Mouse (Mus musculus): ENCODE measurements around the gene Slc41a2. TPM values are rescaled to one million over a fixed set of nuclear protein-coding genes. Genes with fewer than 3 reads are reported as not detected.
"Not testable (repeated sequence)": the region's sequence is repeated elsewhere in the genome, so short reads cannot be mapped to it uniquely, and the experiment has no call there.

Slc41a2 gene
- 10 to 100 TPM; 25.4 to 26.8 TPM for total RNA-seq (2021)
- long read RNA-seq, experiment 1, full-length matches to known transcripts: 2 of 13 reads
- long read RNA-seq, experiment 1, partial matches to known transcripts: 4 of 13 reads
- long read RNA-seq, experiment 1, other reads (novel, unspliced or antisense): 7 of 13 reads
- long read RNA-seq, experiment 2, full-length matches to known transcripts: 1 of 8 reads
- long read RNA-seq, experiment 2, partial matches to known transcripts: 0 of 8 reads
- long read RNA-seq, experiment 2, other reads (novel, unspliced or antisense): 7 of 8 reads

DNA sequence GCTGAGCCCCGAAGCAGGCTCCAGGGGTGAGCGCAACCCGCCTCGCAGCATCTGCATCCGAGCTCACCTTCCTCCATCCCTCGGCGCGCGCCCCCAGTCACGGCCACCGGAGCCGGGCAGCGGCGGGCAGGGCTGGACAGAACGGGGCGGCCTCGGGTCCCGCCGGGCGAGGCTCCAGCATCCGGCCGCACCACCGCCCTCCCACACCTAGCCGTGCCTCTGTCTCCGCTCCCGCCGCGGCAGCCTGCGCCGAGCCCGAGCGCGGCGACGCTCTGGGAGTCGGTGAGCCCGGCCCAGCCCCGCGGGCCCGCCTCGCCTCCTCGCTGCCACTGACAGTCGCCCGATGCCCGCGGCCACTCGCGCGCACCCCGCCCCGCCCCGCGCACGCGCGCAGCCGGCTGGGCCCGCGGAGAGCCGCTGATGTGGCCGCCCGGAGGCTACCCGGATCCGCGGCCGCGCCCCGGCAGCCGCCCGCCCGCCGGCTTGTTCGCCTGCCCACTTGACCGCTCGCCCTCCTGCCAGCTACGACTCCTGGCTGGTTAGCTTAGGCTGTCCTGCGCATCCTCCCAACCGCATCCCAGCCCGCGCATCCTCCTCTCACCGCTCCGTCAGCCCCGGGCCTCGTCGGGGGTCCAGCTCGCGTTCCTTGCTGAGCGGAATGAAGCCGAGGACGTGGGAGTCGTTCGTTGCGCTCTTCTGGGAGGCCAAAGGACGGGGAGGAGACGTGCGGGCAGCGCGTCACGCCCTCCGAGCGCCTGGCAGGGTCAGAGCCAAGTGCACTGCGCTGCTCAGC, at the start of gene Slc41a2:
Gene Slc41a2, minus strand, starts transcription at position 724 of the 793 bp plus-strand sequence.
- peak; percentile 66 to 81 for DNase-seq (ENCODE audit: low spot score in 2 of 2)

DNA sequence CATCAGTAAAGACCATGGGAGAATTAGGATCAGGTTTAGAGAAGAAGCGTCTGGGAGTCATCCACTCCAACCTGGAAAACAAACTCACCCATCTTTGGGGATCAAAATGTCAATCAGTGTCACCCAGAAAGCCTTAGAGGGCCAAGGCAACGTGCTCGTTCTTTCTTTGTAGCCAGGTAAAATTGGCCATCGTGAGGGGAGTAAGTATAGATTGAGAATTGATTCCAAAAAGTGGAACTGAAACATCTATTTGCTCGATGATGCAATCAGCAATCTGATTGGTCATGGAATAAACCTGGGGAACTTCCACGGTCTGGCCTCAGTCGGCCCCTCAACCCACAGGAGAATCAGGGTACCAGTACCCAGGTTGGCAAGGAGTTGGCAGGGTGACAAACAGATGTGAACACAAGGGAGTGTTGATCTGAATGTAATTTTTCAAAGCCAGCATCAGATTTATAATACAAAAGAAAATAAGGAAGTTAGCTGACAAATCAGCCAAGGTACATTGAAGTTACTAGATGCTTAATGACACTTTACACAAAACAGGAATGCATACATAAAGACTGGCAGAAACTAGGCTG, 47.7 kb upstream of the Slc41a2 start:
- no peak for DNase-seq (ENCODE audit: low spot score in 2 of 2)

GRCm38 (mm10) chr10:83384456-83385215, 47.0 kb upstream of the Slc41a2 start:
- no peak for DNase-seq (ENCODE audit: low spot score in 2 of 2)

- DNase-seq (ENCODE audit: low spot score in 2 of 2): no peak
Measured at GRCm38 (mm10) chr10:83383863-83384262, 46.2 kb upstream of the Slc41a2 start.

- DNase-seq (ENCODE audit: low spot score in 2 of 2): no peak
Measured at GRCm38 (mm10) chr10:83382988-83383387, 45.3 kb upstream of the Slc41a2 start.

- no peak for DNase-seq (ENCODE audit: low spot score in 2 of 2)
Measured at GRCm38 (mm10) chr10:83382528-83382927, 44.8 kb upstream of the Slc41a2 start.

DNA sequence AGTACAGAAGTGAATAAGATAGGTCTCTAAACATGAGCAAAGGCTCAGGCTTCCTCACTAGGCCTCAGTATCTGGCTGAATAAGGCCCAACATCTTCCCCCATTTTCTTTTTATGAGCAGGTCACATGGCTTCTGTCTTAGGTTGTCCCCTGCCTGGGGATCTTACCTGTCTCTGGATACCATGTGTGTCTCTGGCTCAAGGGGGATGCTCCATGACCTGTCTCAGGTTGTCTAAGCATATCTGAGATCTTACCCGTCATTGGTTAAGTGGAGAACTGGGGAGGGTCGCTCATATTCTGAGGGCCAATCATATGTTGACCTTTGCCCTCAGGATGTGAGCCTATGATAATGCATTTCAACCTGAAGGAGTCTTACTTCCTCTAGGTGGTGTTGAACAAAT, 42.8 kb upstream of the Slc41a2 start:
- no peak for DNase-seq (ENCODE audit: low spot score in 2 of 2)

- no peak for DNase-seq (ENCODE audit: low spot score in 2 of 2)
Measured at GRCm38 (mm10) chr10:83378083-83378833, 40.6 kb upstream of the Slc41a2 start.

- DNase-seq (ENCODE audit: low spot score in 2 of 2): no peak
Measured at GRCm38 (mm10) chr10:83376911-83377682, 39.4 kb upstream of the Slc41a2 start.

DNA sequence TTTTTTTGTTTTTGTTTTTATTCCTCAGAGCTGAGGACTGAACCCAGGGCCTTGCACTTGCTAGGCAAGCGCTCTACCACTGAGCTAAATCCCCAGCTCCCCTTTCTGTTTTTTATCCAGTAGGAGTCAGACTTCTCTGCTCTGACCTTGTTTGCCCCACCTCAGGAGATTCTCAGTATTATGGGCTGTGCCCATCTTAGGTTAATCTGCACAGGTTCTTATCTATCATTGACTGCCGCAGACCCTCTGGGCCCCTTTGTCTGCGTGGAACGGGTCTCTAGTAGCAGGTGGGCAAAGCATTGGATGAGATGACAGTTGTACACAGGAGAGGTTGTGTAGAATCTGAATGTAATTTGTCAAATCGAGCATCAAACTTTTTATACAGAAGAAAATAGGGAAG, 37.8 kb upstream of the Slc41a2 start:
- DNase-seq (ENCODE audit: low spot score in 2 of 2): not testable (repeated sequence)

GRCm38 (mm10) chr10:83374045-83374656, 36.5 kb upstream of the Slc41a2 start:
- DNase-seq (ENCODE audit: low spot score in 2 of 2): no peak

- no peak for DNase-seq (ENCODE audit: low spot score in 2 of 2)
Measured at GRCm38 (mm10) chr10:83368918-83369317, 31.2 kb upstream of the Slc41a2 start.

GRCm38 (mm10) chr10:83363451-83363850, 25.8 kb upstream of the Slc41a2 start:
- no peak for DNase-seq (ENCODE audit: low spot score in 2 of 2)

GRCm38 (mm10) chr10:83361643-83362382, 24.1 kb upstream of the Slc41a2 start:
- peak; percentile 14 to 19 for DNase-seq (ENCODE audit: low spot score in 2 of 2)

DNA sequence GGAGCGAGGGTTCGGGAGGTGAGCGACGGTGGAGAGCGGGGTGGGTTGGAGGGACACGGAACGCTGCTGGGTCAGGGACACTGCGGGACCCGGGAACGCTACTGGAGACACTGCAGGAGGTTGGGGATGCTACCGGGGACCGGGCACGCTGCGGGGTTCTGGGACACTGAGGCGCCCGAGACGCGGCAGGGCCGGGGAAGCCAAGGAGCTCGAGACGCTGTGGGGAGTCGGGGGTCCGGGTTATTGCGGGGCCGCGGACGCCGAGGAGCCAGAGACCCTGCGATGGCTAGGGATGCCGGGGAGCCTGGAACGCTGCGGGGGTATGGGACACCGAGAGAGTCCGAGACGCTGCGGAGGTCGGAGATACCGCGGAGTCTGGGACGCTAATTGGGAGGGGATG, 22.7 kb upstream of the Slc41a2 start:
- DNase-seq (ENCODE audit: low spot score in 2 of 2): no peak

- peak; percentile 94 to 98 for DNase-seq (ENCODE audit: low spot score in 2 of 2)
Measured at GRCm38 (mm10) chr10:83359956-83360355, 22.3 kb upstream of the Slc41a2 start, which contains the start of gene D10Wsu102e. D10Wsu102e (plus strand) TSS chr10:83360221.

- no peak for DNase-seq (ENCODE audit: low spot score in 2 of 2)
Measured at GRCm38 (mm10) chr10:83359451-83359850, 21.8 kb upstream of the Slc41a2 start.

DNA sequence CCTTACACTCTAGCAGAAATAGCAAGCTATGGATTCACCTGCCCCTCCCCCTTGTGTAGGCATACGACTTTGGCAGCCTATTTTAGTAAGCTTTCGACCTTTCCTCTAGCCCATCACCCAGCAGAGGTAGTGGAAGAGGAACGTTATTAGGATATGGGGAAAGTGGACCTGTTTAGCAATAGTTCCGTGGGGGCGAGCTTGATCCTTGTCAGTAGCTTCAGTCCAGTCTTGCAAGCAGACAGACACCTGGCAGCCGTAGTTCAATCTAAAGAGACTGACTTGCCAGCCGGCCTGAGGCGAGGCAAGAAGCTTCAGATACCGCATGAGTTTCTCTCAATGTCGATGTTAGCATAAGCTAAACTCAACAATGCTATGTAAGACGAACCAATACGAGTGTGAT, 18.7 kb upstream of the Slc41a2 start:
- no peak for DNase-seq (ENCODE audit: low spot score in 2 of 2)

- DNase-seq (ENCODE audit: low spot score in 2 of 2): no peak
Measured at GRCm38 (mm10) chr10:83354333-83354719, 16.6 kb upstream of the Slc41a2 start.
